Mouse (Mus musculus) spleen, adult 2 months (tissue): ENCODE measurements around the gene Zfp821.
"Not testable (repeated sequence)": the region's sequence is repeated elsewhere in the genome, so short reads cannot be mapped to it uniquely, and the experiment has no call there.

Experiments
- CTCF ChIP-seq: fragments of 200-500 bp; IDR thresholded peaks from 2 replicates; pipeline ENCODE4 v1.5.1; 2011; ENCODE audit warnings: mild to moderate bottlenecking, inconsistent platforms; ENCODE audit not compliant: insufficient read depth, insufficient read length, insufficient replicate concordance; ENCODE audit errors: extremely low read depth
- POLR2A ChIP-seq: fragments of 200-500 bp; IDR thresholded peaks from 2 replicates; pipeline ENCODE4 v1.6.1; 2011; ENCODE audit warnings: low read depth, low read length, inconsistent platforms

- not testable (repeated sequence) for TF ChIP-seq CTCF, POLR2A
Measured at GRCm38 (mm10) chr8:109755554-109755953, 50.2 kb downstream of the Zfp821 start.
